Mouse (Mus musculus): ENCODE measurements at regions not wholly inside any gene's neighbourhood (a gene's known extent, or its start where the extent isn't known, plus 50 kb on each side); places are given as distances from the start of the nearest gene placed in this dataset.

GRCm38 (mm10) chr13:60446926-60447325 lies 154.8 kb upstream of the Dapk1 start:
- no peak overlapping the region for H3K4me3 ChIP-seq (replicated peaks)
- ATAC-seq (replicated peaks; ENCODE audit: low FRiP score) = no peak
- H3K4me2 ChIP-seq = no peak overlapping the region
- no peaks in the 10 kb centered on the region for H3K36me3 ChIP-seq
- H3K9me3 ChIP-seq (replicated peaks) = no peaks in the 10 kb centered on the region
- no peak overlapping the region for H3K27ac ChIP-seq
- H3K27me3 ChIP-seq = no peaks in the 10 kb centered on the region
- WGBS = 36% methylated on average over 5 of the region's 5 CpGs
- no peak overlapping the region for H3K9ac ChIP-seq
- H3K4me1 ChIP-seq = peaks cover 17% of the 10 kb centered on the region

GRCm38 (mm10) chr13:60450721-60451506 lies 150.8 kb upstream of the Dapk1 start:
- Histone ChIP-seq H3K27ac (peak overlapping the region; percentile 24), H3K4me2 (no peak overlapping the region), H3K4me3 (replicated peaks) (no peak overlapping the region), H3K9me3 (replicated peaks) (no peaks in the 10 kb centered on the region), H3K4me1 (peaks cover 33% of the 10 kb centered on the region), H3K27me3 (no peaks in the 10 kb centered on the region), H3K36me3 (no peaks in the 10 kb centered on the region), H3K9ac (no peak overlapping the region)
- 38% methylated on average over 10 of the region's 10 CpGs for WGBS
- ATAC-seq (replicated peaks; ENCODE audit: low FRiP score) = peak; percentile 81

GRCm38 (mm10) chr13:60453821-60454483 lies 147.8 kb upstream of the Dapk1 start:
- Histone ChIP-seq H3K27me3 (no peaks in the 10 kb centered on the region), H3K27ac (peak overlapping the region; percentile 77; the same call in 1 of the 2 replicates), H3K4me3 (replicated peaks) (no peak overlapping the region), H3K36me3 (no peaks in the 10 kb centered on the region), H3K4me1 (peaks cover 30% of the 10 kb centered on the region), H3K9me3 (replicated peaks) (no peaks in the 10 kb centered on the region), H3K9ac (no peak overlapping the region), H3K4me2 (no peak overlapping the region)
- WGBS = 86% methylated on average over 9 of the region's 9 CpGs
- ATAC-seq (replicated peaks; ENCODE audit: low FRiP score) = no peak

- peak overlapping the region; percentile 8; the same call in 1 of the 2 replicates for H3K4me2 ChIP-seq
- 23% methylated on average over 15 of the region's 15 CpGs for WGBS
- peaks cover 30% of the 10 kb centered on the region for H3K4me1 ChIP-seq
- ATAC-seq (replicated peaks; ENCODE audit: low FRiP score) = peak; percentile 16; the same call in 1 of the 2 replicates
- no peaks in the 10 kb centered on the region for H3K27me3 ChIP-seq
- no peaks in the 10 kb centered on the region for H3K36me3 ChIP-seq
- H3K9me3 ChIP-seq (replicated peaks) = no peaks in the 10 kb centered on the region
- H3K4me3 ChIP-seq (replicated peaks) = no peak overlapping the region
- peak overlapping the region; percentile 77 for H3K27ac ChIP-seq
- H3K9ac ChIP-seq = no peak overlapping the region
These were observed 146.6 kb upstream of the Dapk1 start for GRCm38 (mm10) chr13:60455033-60455619.

GRCm38 (mm10) chr13:60455863-60456551 lies 145.7 kb upstream of the Dapk1 start:
- Histone ChIP-seq H3K9ac (no peak overlapping the region), H3K4me2 (no peak overlapping the region), H3K27ac (no peak overlapping the region), H3K4me3 (replicated peaks) (no peak overlapping the region), H3K36me3 (no peaks in the 10 kb centered on the region), H3K9me3 (replicated peaks) (no peaks in the 10 kb centered on the region), H3K27me3 (no peaks in the 10 kb centered on the region), H3K4me1 (peaks cover 22% of the 10 kb centered on the region)
- no peak for ATAC-seq (replicated peaks; ENCODE audit: low FRiP score)
- 70% methylated on average over 10 of the region's 10 CpGs for WGBS

- H3K9me3 ChIP-seq (replicated peaks) = no peaks in the 10 kb centered on the region
- no peak overlapping the region for H3K4me2 ChIP-seq
- H3K36me3 ChIP-seq = no peaks in the 10 kb centered on the region
- ATAC-seq (replicated peaks; ENCODE audit: low FRiP score) = no peak
- H3K4me1 ChIP-seq = peaks cover 15% of the 10 kb centered on the region
- H3K27ac ChIP-seq = no peak overlapping the region
- H3K4me3 ChIP-seq (replicated peaks) = no peak overlapping the region
- no peak overlapping the region for H3K9ac ChIP-seq
- 80% methylated on average over 10 of the region's 10 CpGs for WGBS
- H3K27me3 ChIP-seq = no peaks in the 10 kb centered on the region
These were observed 144.5 kb upstream of the Dapk1 start for GRCm38 (mm10) chr13:60457277-60457676.

- no peaks in the 10 kb centered on the region for H3K27me3 ChIP-seq
- no peak overlapping the region for H3K9ac ChIP-seq
- H3K27ac ChIP-seq = no peak overlapping the region
- H3K36me3 ChIP-seq = no peaks in the 10 kb centered on the region
- ATAC-seq (replicated peaks; ENCODE audit: low FRiP score) = no peak
- no peak overlapping the region for H3K4me3 ChIP-seq (replicated peaks)
- 88% methylated on average over 5 of the region's 5 CpGs for WGBS
- H3K9me3 ChIP-seq (replicated peaks) = no peaks in the 10 kb centered on the region
- no peak overlapping the region for H3K4me2 ChIP-seq
- H3K4me1 ChIP-seq = peaks cover 15% of the 10 kb centered on the region
These were observed 142.7 kb upstream of the Dapk1 start for GRCm38 (mm10) chr13:60459002-60459401.

- Histone ChIP-seq H3K4me3 (replicated peaks) (no peak overlapping the region), H3K9ac (no peak overlapping the region), H3K36me3 (no peaks in the 10 kb centered on the region), H3K4me2 (no peak overlapping the region), H3K9me3 (replicated peaks) (no peaks in the 10 kb centered on the region), H3K27ac (peak overlapping the region; percentile 27; the same call in 1 of the 2 replicates), H3K4me1 (peaks cover 22% of the 10 kb centered on the region), H3K27me3 (no peaks in the 10 kb centered on the region)
- no peak for ATAC-seq (replicated peaks; ENCODE audit: low FRiP score)
- 61% methylated on average over 5 of the region's 5 CpGs for WGBS
These were observed 135.0 kb upstream of the Dapk1 start for GRCm38 (mm10) chr13:60466553-60467313.

- WGBS = 16% methylated on average over 11 of the region's 11 CpGs
- H3K36me3 ChIP-seq = no peaks in the 10 kb centered on the region
- no peak overlapping the region for H3K4me3 ChIP-seq (replicated peaks)
- no peak overlapping the region for H3K4me2 ChIP-seq
- no peak for ATAC-seq (replicated peaks; ENCODE audit: low FRiP score)
- H3K27ac ChIP-seq = 0 out of 2 replicates have a peak overlapping the region, but pooled peaks have one; percentile 34
- no peaks in the 10 kb centered on the region for H3K27me3 ChIP-seq
- H3K4me1 ChIP-seq = peaks cover 22% of the 10 kb centered on the region
- no peaks in the 10 kb centered on the region for H3K9me3 ChIP-seq (replicated peaks)
- H3K9ac ChIP-seq = no peak overlapping the region
These were observed 133.7 kb upstream of the Dapk1 start for GRCm38 (mm10) chr13:60467821-60468579.

- Histone ChIP-seq H3K9me3 (replicated peaks) (no peaks in the 10 kb centered on the region), H3K4me3 (replicated peaks) (no peak overlapping the region), H3K9ac (no peak overlapping the region), H3K4me1 (peaks cover 22% of the 10 kb centered on the region), H3K27ac (no peak overlapping the region), H3K27me3 (no peaks in the 10 kb centered on the region), H3K36me3 (no peaks in the 10 kb centered on the region), H3K4me2 (no peak overlapping the region)
- no peak for ATAC-seq (replicated peaks; ENCODE audit: low FRiP score)
- 54% methylated on average over 17 of the region's 17 CpGs for WGBS
These were observed 131.0 kb upstream of the Dapk1 start for GRCm38 (mm10) chr13:60470426-60471398.
